Mouse (Mus musculus) E14TG2a.4 (cell line): ENCODE measurements at regions not wholly inside any gene's neighbourhood (a gene's known extent, or its start where the extent isn't known, plus 50 kb on each side); places are given as distances from the start of the nearest gene placed in this dataset.

ENCODE experiments used
- CTCF ChIP-seq: conservative IDR thresholded peaks from 2 replicates; pipeline ENCODE4 v1.5.1; 2014; ENCODE audit warnings: low read length
- POU5F1 ChIP-seq: IDR thresholded peaks from 2 replicates; pipeline ENCODE4 v1.6.1; 2014; ENCODE audit warnings: low read length, borderline replicate concordance

GRCm38 (mm10) chr1:39102126-39102905, 91.2 kb upstream of the Npas2 start:
- TF ChIP-seq CTCF (no peak), POU5F1 (no peak)
